Mouse (Mus musculus): ENCODE measurements at regions not wholly inside any gene's neighbourhood (a gene's known extent, or its start where the extent isn't known, plus 50 kb on each side); places are given as distances from the start of the nearest gene placed in this dataset.

DNA sequence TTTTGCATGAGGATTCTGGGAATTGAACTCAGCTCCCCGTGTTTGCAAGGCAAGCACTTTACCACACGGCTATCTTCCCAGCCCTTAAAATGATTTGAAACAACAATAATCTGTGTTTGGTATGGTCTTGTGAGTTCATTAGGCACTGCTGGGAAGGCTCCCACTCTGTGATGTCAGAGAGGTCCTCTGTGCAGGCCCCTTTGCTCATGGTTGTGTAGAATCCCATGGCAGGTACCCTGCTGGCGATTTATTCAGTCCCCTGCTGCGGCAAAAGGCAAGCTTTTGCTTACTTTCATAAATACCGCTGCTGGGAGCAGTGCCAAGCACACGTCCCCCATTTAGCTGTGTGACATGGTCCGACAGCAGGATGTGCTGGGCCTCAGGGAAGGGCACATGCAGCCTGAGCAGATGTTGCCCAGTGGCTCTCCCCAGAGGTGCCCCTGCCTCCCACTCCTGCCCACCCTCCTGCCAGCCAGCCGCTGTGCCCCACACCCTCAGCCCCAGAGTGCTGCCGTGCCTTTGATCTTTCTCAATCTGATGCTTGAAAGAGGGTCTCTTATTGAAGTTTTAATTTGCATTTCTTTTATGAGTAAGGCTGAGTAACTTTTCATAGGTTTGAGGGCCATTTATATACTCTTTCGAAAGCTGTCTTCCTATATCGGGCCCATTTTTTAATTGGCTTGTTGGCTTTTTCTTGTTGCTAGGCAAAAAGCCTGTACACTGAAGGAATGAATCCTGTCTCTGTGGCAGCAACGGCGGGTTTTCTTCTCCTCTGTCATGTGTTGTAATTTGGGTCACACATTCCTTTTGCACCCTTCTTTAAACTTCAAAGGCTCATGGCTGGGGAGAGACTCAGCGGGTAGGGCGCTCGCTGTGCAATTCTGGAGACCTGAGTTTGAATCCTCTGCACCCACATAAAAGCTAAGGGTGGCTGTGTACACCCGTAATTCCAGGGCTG lies 136.2 kb upstream of the Tle3 start:
- WGBS = 53% methylated on average over 17 of the region's 17 CpGs

GRCm38 (mm10) chr9:61238687-61239250 lies 133.4 kb upstream of the Tle3 start:
- ATAC-seq (ENCODE audit: insufficient number of reproducible peaks, insufficient read depth, low FRiP score, low read depth) = no peak
- Histone ChIP-seq H3K4me3 (ENCODE audit: low read depth, low read length) (no peak overlapping the region), H3K9me3 (ENCODE audit: control insufficient read depth, low read depth, low read length) (no peaks in the 10 kb centered on the region), H3K27ac (ENCODE audit: low read length) (no peak overlapping the region), H3K4me1 (ENCODE audit: control insufficient read depth, insufficient read depth, low read length) (peaks cover 7% of the 10 kb centered on the region; the same call in 1 of the 2 replicates), H3K9ac (replicated peaks; ENCODE audit: low read depth, low read length) (no peak overlapping the region), H3K4me2 (replicated peaks; ENCODE audit: low read depth, low read length) (no peak overlapping the region), H3K36me3 (ENCODE audit: control insufficient read depth, insufficient read depth, low read length) (no peaks in the 10 kb centered on the region), H3K27me3 (ENCODE audit: control insufficient read depth, insufficient read depth, low read length) (no peaks in the 10 kb centered on the region)
- WGBS = 65% methylated on average over 4 of the region's 4 CpGs

More for the DNA sequence above, 136.2 kb upstream of the Tle3 start:
- Histone ChIP-seq H3K27me3 (ENCODE audit: control insufficient read depth, insufficient read depth, low read length) (no peaks in the 10 kb centered on the region), H3K9me3 (ENCODE audit: control insufficient read depth, low read depth, low read length) (no peaks in the 10 kb centered on the region), H3K36me3 (ENCODE audit: control insufficient read depth, insufficient read depth, low read length) (no peaks in the 10 kb centered on the region), H3K27ac (ENCODE audit: low read length) (no peak overlapping the region), H3K4me1 (ENCODE audit: control insufficient read depth, insufficient read depth, low read length) (peaks cover 7% of the 10 kb centered on the region; the same call in 1 of the 2 replicates), H3K4me3 (ENCODE audit: low read depth, low read length) (no peak overlapping the region), H3K9ac (replicated peaks; ENCODE audit: low read depth, low read length) (no peak overlapping the region), H3K4me2 (replicated peaks; ENCODE audit: low read depth, low read length) (no peak overlapping the region)
- ATAC-seq (ENCODE audit: insufficient number of reproducible peaks, insufficient read depth, low FRiP score, low read depth) = no peak

- H3K4me2 ChIP-seq (replicated peaks; ENCODE audit: low read depth, low read length) = no peak overlapping the region
- no peaks in the 10 kb centered on the region for H3K9me3 ChIP-seq (ENCODE audit: control insufficient read depth, low read depth, low read length)
- no peaks in the 10 kb centered on the region for H3K36me3 ChIP-seq (ENCODE audit: control insufficient read depth, insufficient read depth, low read length)
- no peak overlapping the region for H3K9ac ChIP-seq (replicated peaks; ENCODE audit: low read depth, low read length)
- no peak overlapping the region for H3K4me3 ChIP-seq (ENCODE audit: low read depth, low read length)
- no peaks in the 10 kb centered on the region for H3K27me3 ChIP-seq (ENCODE audit: control insufficient read depth, insufficient read depth, low read length)
- no peak overlapping the region for H3K27ac ChIP-seq (ENCODE audit: low read length)
- peaks cover 7% of the 10 kb centered on the region; the same call in 1 of the 2 replicates for H3K4me1 ChIP-seq (ENCODE audit: control insufficient read depth, insufficient read depth, low read length)
- no peak for ATAC-seq (ENCODE audit: insufficient number of reproducible peaks, insufficient read depth, low FRiP score, low read depth)
- WGBS = 75% methylated on average over 4 of the region's 4 CpGs
Observed at GRCm38 (mm10) chr9:61239328-61239727, 132.8 kb upstream of the Tle3 start.

GRCm38 (mm10) chr9:61241442-61241841 lies 130.7 kb upstream of the Tle3 start:
- no peaks in the 10 kb centered on the region for H3K27me3 ChIP-seq (ENCODE audit: control insufficient read depth, insufficient read depth, low read length)
- no peak overlapping the region for H3K9ac ChIP-seq (replicated peaks; ENCODE audit: low read depth, low read length)
- H3K4me3 ChIP-seq (ENCODE audit: low read depth, low read length) = no peak overlapping the region
- H3K4me1 ChIP-seq (ENCODE audit: control insufficient read depth, insufficient read depth, low read length) = no peaks in the 10 kb centered on the region
- no peak overlapping the region for H3K4me2 ChIP-seq (replicated peaks; ENCODE audit: low read depth, low read length)
- WGBS = 50% methylated on average over 8 of the region's 8 CpGs
- no peaks in the 10 kb centered on the region for H3K36me3 ChIP-seq (ENCODE audit: control insufficient read depth, insufficient read depth, low read length)
- H3K27ac ChIP-seq (ENCODE audit: low read length) = no peak overlapping the region
- no peak for ATAC-seq (ENCODE audit: insufficient number of reproducible peaks, insufficient read depth, low FRiP score, low read depth)
- H3K9me3 ChIP-seq (ENCODE audit: control insufficient read depth, low read depth, low read length) = no peaks in the 10 kb centered on the region; the same call in 1 of the 2 replicates

DNA sequence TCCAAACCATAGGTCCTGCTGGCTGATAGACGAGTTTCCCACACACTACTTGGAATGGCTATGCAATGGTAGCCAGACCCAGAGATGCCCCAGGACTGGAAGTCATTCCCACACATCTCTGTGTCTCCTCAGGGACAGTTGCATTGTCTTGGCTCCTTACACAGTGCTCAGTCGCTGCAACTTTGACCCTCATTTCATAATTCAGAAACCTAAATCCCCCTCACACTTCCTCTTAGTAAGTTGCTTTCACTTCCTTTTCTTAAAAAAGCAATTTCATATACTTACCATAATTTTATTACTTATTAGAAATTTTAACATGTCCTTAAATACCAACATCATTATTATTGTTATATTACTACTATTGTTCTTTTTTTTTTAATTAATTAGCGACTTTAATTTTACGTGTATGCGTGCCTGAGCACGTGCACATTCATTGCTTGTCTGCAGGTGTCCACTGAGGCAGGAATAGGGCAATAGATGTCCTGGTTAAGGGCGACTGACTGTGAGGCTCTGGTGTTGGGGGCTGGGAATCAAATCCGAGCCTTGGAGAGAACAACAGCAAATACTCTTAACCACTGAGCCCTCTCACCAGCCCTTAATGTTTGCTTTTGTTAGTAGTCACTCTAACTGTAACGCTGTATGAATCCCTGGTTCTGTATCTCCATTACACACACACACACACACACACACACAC lies 129.9 kb upstream of the Tle3 start:
- Histone ChIP-seq H3K27me3 (ENCODE audit: control insufficient read depth, insufficient read depth, low read length) (no peaks in the 10 kb centered on the region), H3K4me1 (ENCODE audit: control insufficient read depth, insufficient read depth, low read length) (no peaks in the 10 kb centered on the region), H3K36me3 (ENCODE audit: control insufficient read depth, insufficient read depth, low read length) (no peaks in the 10 kb centered on the region), H3K9me3 (ENCODE audit: control insufficient read depth, low read depth, low read length) (no peaks in the 10 kb centered on the region; the same call in 1 of the 2 replicates), H3K9ac (replicated peaks; ENCODE audit: low read depth, low read length) (no peak overlapping the region), H3K27ac (ENCODE audit: low read length) (no peak overlapping the region), H3K4me2 (replicated peaks; ENCODE audit: low read depth, low read length) (no peak overlapping the region), H3K4me3 (ENCODE audit: low read depth, low read length) (no peak overlapping the region)
- no peak for ATAC-seq (ENCODE audit: insufficient number of reproducible peaks, insufficient read depth, low FRiP score, low read depth)
- 77% methylated on average over 9 of the region's 9 CpGs for WGBS

DNA sequence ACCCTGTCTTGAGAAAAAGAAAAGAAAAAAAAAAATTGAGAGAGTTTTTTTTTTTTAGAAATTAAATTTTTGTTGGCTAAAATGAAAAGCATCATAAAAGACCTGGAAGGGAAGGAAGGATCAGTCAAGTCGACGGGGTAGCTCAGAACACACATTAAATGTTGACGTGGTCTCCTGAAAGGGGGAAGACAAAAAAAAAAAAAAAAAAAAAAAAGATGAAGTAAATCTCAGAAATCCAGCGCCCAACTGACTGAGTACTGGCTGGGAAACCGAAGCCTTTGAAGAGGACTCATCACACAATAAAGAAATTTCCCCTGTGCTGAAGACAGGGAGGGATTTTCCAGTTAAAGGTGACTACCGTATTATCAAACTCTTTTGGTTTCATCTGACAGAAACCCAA lies 128.9 kb upstream of the Tle3 start:
- Histone ChIP-seq H3K4me2 (replicated peaks; ENCODE audit: low read depth, low read length) (no peak overlapping the region), H3K9ac (replicated peaks; ENCODE audit: low read depth, low read length) (no peak overlapping the region), H3K36me3 (ENCODE audit: control insufficient read depth, insufficient read depth, low read length) (no peaks in the 10 kb centered on the region), H3K27ac (ENCODE audit: low read length) (no peak overlapping the region), H3K9me3 (ENCODE audit: control insufficient read depth, low read depth, low read length) (no peaks in the 10 kb centered on the region; the same call in 1 of the 2 replicates), H3K4me1 (ENCODE audit: control insufficient read depth, insufficient read depth, low read length) (no peaks in the 10 kb centered on the region), H3K27me3 (ENCODE audit: control insufficient read depth, insufficient read depth, low read length) (no peaks in the 10 kb centered on the region), H3K4me3 (ENCODE audit: low read depth, low read length) (no peak overlapping the region)
- 75% methylated on average over 6 of the region's 6 CpGs for WGBS
- no peak for ATAC-seq (ENCODE audit: insufficient number of reproducible peaks, insufficient read depth, low FRiP score, low read depth)

DNA sequence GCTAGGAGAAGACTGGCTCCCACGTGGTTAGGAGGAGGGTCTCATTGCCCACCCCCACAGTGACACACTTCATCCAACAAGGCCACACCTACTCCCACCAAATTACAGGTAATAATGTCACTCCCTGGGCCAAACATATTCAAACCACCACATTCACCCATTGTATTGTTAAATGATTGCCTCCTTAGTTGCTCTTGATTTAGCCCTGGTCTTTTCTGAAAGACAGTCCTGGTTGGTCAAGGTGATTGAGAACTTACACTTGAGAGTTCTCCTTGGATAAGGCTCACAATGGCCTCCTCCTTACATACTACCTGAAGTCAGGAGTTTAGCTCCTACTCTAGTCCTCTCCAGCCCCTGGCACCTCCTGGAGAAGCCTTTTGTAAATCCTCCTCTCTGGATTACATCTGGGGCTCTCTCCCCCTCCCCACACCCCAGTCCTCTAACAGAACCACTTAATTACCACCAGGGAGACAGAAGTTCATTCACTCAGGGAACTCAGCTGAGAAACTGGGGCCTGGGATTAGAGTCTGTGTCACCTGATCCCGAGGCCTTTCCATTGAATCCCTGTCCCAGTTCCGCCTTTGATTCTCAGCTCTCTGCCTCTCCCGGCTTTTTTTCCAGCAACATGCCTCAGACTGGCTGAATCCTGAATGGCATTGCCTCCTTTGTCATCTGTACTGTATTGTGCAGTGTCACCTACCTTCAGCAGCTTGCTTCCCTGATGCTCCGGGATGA lies 122.3 kb upstream of the Tle3 start:
- Histone ChIP-seq H3K36me3 (ENCODE audit: control insufficient read depth, insufficient read depth, low read length) (no peaks in the 10 kb centered on the region), H3K27ac (ENCODE audit: low read length) (no peak overlapping the region), H3K4me2 (replicated peaks; ENCODE audit: low read depth, low read length) (no peak overlapping the region), H3K4me1 (ENCODE audit: control insufficient read depth, insufficient read depth, low read length) (no peaks in the 10 kb centered on the region), H3K4me3 (ENCODE audit: low read depth, low read length) (no peak overlapping the region), H3K9ac (replicated peaks; ENCODE audit: low read depth, low read length) (no peak overlapping the region), H3K9me3 (ENCODE audit: control insufficient read depth, low read depth, low read length) (no peaks in the 10 kb centered on the region; the same call in 1 of the 2 replicates), H3K27me3 (ENCODE audit: control insufficient read depth, insufficient read depth, low read length) (no peaks in the 10 kb centered on the region)
- WGBS = 56% methylated on average over 5 of the region's 5 CpGs
- ATAC-seq (ENCODE audit: insufficient number of reproducible peaks, insufficient read depth, low FRiP score, low read depth) = no peak

GRCm38 (mm10) chr9:61251606-61252005 lies 120.6 kb upstream of the Tle3 start:
- ATAC-seq (ENCODE audit: insufficient number of reproducible peaks, insufficient read depth, low FRiP score, low read depth) = no peak
- WGBS = 39% methylated on average over 6 of the region's 6 CpGs
- no peaks in the 10 kb centered on the region for H3K27me3 ChIP-seq (ENCODE audit: control insufficient read depth, insufficient read depth, low read length)
- H3K9ac ChIP-seq (replicated peaks; ENCODE audit: low read depth, low read length) = no peak overlapping the region
- no peak overlapping the region for H3K27ac ChIP-seq (ENCODE audit: low read length)
- no peaks in the 10 kb centered on the region for H3K4me1 ChIP-seq (ENCODE audit: control insufficient read depth, insufficient read depth, low read length)
- no peak overlapping the region for H3K4me3 ChIP-seq (ENCODE audit: low read depth, low read length)
- no peak overlapping the region for H3K4me2 ChIP-seq (replicated peaks; ENCODE audit: low read depth, low read length)
- no peaks in the 10 kb centered on the region for H3K9me3 ChIP-seq (ENCODE audit: control insufficient read depth, low read depth, low read length)
- H3K36me3 ChIP-seq (ENCODE audit: control insufficient read depth, insufficient read depth, low read length) = no peaks in the 10 kb centered on the region
